Mouse (Mus musculus): Measurements from ENCODE around the gene Gm26897. TPM values are rescaled to one million over a fixed set of nuclear protein-coding genes. Genes with fewer than 3 reads are reported as not detected.

The Gm26897 gene
- polyA plus RNA-seq (2015; fragmentation: Nextera tagmentation; extraction: Ambion mirVana) = not detected in 2 replicates

- DNase-seq (ENCODE audit: low spot score) (no peak), ATAC-seq (ENCODE audit: low FRiP score, low TSS enrichment) (no peak)
- no peaks in the 10 kb centered on the region for H3K9me3 ChIP-seq (ENCODE audit: control insufficient read depth, low read length)
- no peaks in the 10 kb centered on the region; the same call in 1 of the 2 replicates for H3K4me1 ChIP-seq (replicated peaks; ENCODE audit: control insufficient read depth, insufficient read depth)
- H3K4me3 ChIP-seq (ENCODE audit: low read depth, low read length) = no peak within 1 kb of the TSS
- H3K4me2 ChIP-seq (replicated peaks; ENCODE audit: low read depth) = no peak within 1 kb of the TSS
- TF ChIP-seq EP300 (optimal IDR thresholded peaks at IDR 0.05) = no peak
- no peak for TF ChIP-seq CTCF (IDR thresholded peaks at IDR 0.05; ENCODE audit: low read depth)
- no peaks in the 10 kb centered on the region for H3K27me3 ChIP-seq (ENCODE audit: control insufficient read depth, insufficient read depth, low read length)
- 84% methylated on average over 12 of the region's 12 CpGs for WGBS
- H3K36me3 ChIP-seq (ENCODE audit: control insufficient read depth, insufficient read depth, low read length) = no peaks in the 10 kb centered on the region
- no peak within 1 kb of the TSS for H3K9ac ChIP-seq (ENCODE audit: low read length)
- H3K27ac ChIP-seq (replicated peaks) = no peak within 1 kb of the TSS
These were observed at the start of gene Gm26897 for GRCm38 (mm10) chr5:111733851-111734250. Gm26897 (plus strand) TSS chr5:111733924.

- TF ChIP-seq CTCF (IDR thresholded peaks at IDR 0.05; ENCODE audit: low read depth) (no peak), EP300 (optimal IDR thresholded peaks at IDR 0.05) (no peak)
- Histone ChIP-seq H3K4me2 (replicated peaks; ENCODE audit: low read depth) (no peak overlapping the region), H3K36me3 (ENCODE audit: control insufficient read depth, insufficient read depth, low read length) (no peaks in the 10 kb centered on the region), H3K9ac (ENCODE audit: low read length) (no peak overlapping the region), H3K27ac (replicated peaks) (no peak overlapping the region), H3K9me3 (ENCODE audit: control insufficient read depth, low read length) (no peaks in the 10 kb centered on the region), H3K4me1 (replicated peaks; ENCODE audit: control insufficient read depth, insufficient read depth) (no peaks in the 10 kb centered on the region), H3K27me3 (ENCODE audit: control insufficient read depth, insufficient read depth, low read length) (no peaks in the 10 kb centered on the region), H3K4me3 (ENCODE audit: low read depth, low read length) (no peak overlapping the region)
- ATAC-seq (ENCODE audit: low FRiP score, low TSS enrichment) = no peak
- no peak for DNase-seq (ENCODE audit: low spot score)
- WGBS = 75% methylated on average over 5 of the region's 5 CpGs
These were observed 46.4 kb upstream of the Gm26897 start for GRCm38 (mm10) chr5:111687370-111687769.

GRCm38 (mm10) chr5:111688584-111688983 is 45.1 kb upstream of the Gm26897 start:
- Histone ChIP-seq H3K9me3 (ENCODE audit: control insufficient read depth, low read length) (no peaks in the 10 kb centered on the region), H3K4me1 (replicated peaks; ENCODE audit: control insufficient read depth, insufficient read depth) (no peaks in the 10 kb centered on the region), H3K27ac (replicated peaks) (no peak overlapping the region), H3K27me3 (ENCODE audit: control insufficient read depth, insufficient read depth, low read length) (no peaks in the 10 kb centered on the region), H3K4me3 (ENCODE audit: low read depth, low read length) (no peak overlapping the region), H3K36me3 (ENCODE audit: control insufficient read depth, insufficient read depth, low read length) (no peaks in the 10 kb centered on the region), H3K4me2 (replicated peaks; ENCODE audit: low read depth) (no peak overlapping the region), H3K9ac (ENCODE audit: low read length) (no peak overlapping the region)
- TF ChIP-seq EP300 (optimal IDR thresholded peaks at IDR 0.05) (no peak), CTCF (IDR thresholded peaks at IDR 0.05; ENCODE audit: low read depth) (no peak)
- 78% methylated on average over 10 of the region's 10 CpGs for WGBS
- no peak for ATAC-seq (ENCODE audit: low FRiP score, low TSS enrichment)
- DNase-seq (ENCODE audit: low spot score) = no peak

GRCm38 (mm10) chr5:111697996-111698395 is 35.7 kb upstream of the Gm26897 start:
- no peak for DNase-seq (ENCODE audit: low spot score)
- TF ChIP-seq EP300 (optimal IDR thresholded peaks at IDR 0.05) = no peak
- Histone ChIP-seq H3K9ac (ENCODE audit: low read length) (no peak overlapping the region), H3K27me3 (ENCODE audit: control insufficient read depth, insufficient read depth, low read length) (no peaks in the 10 kb centered on the region), H3K27ac (replicated peaks) (no peak overlapping the region), H3K4me3 (ENCODE audit: low read depth, low read length) (no peak overlapping the region), H3K9me3 (ENCODE audit: control insufficient read depth, low read length) (no peaks in the 10 kb centered on the region), H3K36me3 (ENCODE audit: control insufficient read depth, insufficient read depth, low read length) (no peaks in the 10 kb centered on the region), H3K4me2 (replicated peaks; ENCODE audit: low read depth) (no peak overlapping the region), H3K4me1 (replicated peaks; ENCODE audit: control insufficient read depth, insufficient read depth) (no peaks in the 10 kb centered on the region)
- ATAC-seq (ENCODE audit: low FRiP score, low TSS enrichment) = no peak
- 74% methylated on average over 7 of the region's 7 CpGs for WGBS

GRCm38 (mm10) chr5:111699711-111700303 is 33.9 kb upstream of the Gm26897 start:
- Histone ChIP-seq H3K9ac (ENCODE audit: low read length) (no peak overlapping the region), H3K4me1 (replicated peaks; ENCODE audit: control insufficient read depth, insufficient read depth) (no peaks in the 10 kb centered on the region), H3K9me3 (ENCODE audit: control insufficient read depth, low read length) (no peaks in the 10 kb centered on the region), H3K27ac (replicated peaks) (no peak overlapping the region), H3K4me3 (ENCODE audit: low read depth, low read length) (no peak overlapping the region), H3K36me3 (ENCODE audit: control insufficient read depth, insufficient read depth, low read length) (no peaks in the 10 kb centered on the region), H3K4me2 (replicated peaks; ENCODE audit: low read depth) (no peak overlapping the region), H3K27me3 (ENCODE audit: control insufficient read depth, insufficient read depth, low read length) (no peaks in the 10 kb centered on the region)
- 66% methylated on average over 23 of the region's 23 CpGs for WGBS
- DNase-seq (ENCODE audit: low spot score) (no peak), ATAC-seq (ENCODE audit: low FRiP score, low TSS enrichment) (no peak)
- no peak for TF ChIP-seq CTCF (IDR thresholded peaks at IDR 0.05; ENCODE audit: low read depth)
- no peak for TF ChIP-seq EP300 (optimal IDR thresholded peaks at IDR 0.05)

- Histone ChIP-seq H3K4me2 (replicated peaks; ENCODE audit: low read depth) (peak overlapping the region; percentile 46), H3K27me3 (ENCODE audit: control insufficient read depth, insufficient read depth, low read length) (no peaks in the 10 kb centered on the region), H3K4me3 (ENCODE audit: low read depth, low read length) (no peak overlapping the region; the same call in 1 of the 2 replicates), H3K4me1 (replicated peaks; ENCODE audit: control insufficient read depth, insufficient read depth) (no peaks in the 10 kb centered on the region), H3K27ac (replicated peaks) (peak overlapping the region; percentile 56; the same call in 1 of the 2 replicates), H3K9me3 (ENCODE audit: control insufficient read depth, low read length) (no peaks in the 10 kb centered on the region), H3K36me3 (ENCODE audit: control insufficient read depth, insufficient read depth, low read length) (no peaks in the 10 kb centered on the region), H3K9ac (ENCODE audit: low read length) (no peak overlapping the region)
- no peak for TF ChIP-seq CTCF (IDR thresholded peaks at IDR 0.05; ENCODE audit: low read depth)
- no peak for TF ChIP-seq EP300 (optimal IDR thresholded peaks at IDR 0.05)
- DNase-seq (ENCODE audit: low spot score) (no peak), ATAC-seq (ENCODE audit: low FRiP score, low TSS enrichment) (peak; percentile 51; the same call in 1 of the 2 replicates)
- WGBS = 8% methylated on average over 21 of the region's 31 CpGs
These were observed 31.9 kb upstream of the Gm26897 start for GRCm38 (mm10) chr5:111701634-111702329.

Data from stomach, postnatal 0 days (tissue).